Mouse (Mus musculus) heart, embryonic 10.5 days (tissue): ENCODE results near the gene Gja5. TPM values are rescaled to one million over a fixed set of nuclear protein-coding genes. Genes with fewer than 3 reads are reported as not detected.
A peak's percentile ranks its signal among the peaks of the same experiment; 100 is the strongest.
"Not testable (repeated sequence)": the region's sequence is repeated elsewhere in the genome, so short reads cannot be mapped to it uniquely, and the experiment has no call there.

ENCODE experiments used
- DNase-seq: peaks from one replicate; pipeline ENCODE4 v3.0.0-alpha.2; 2017; ENCODE audit warnings: low spot score
- H3K27ac ChIP-seq: fragments of 300-500 bp; sonication (generic); 2 replicates; pipeline ENCODE4 v1.5.1; 2016; ENCODE audit warnings: mild to moderate bottlenecking
- H3K27me3 ChIP-seq: fragments of 300-500 bp; sonication (generic); 2 replicates; pipeline ENCODE4 v1.6.1; 2016; ENCODE audit warnings: mild to moderate bottlenecking; ENCODE audit not compliant: poor library complexity, insufficient read depth, severe bottlenecking
- H3K36me3 ChIP-seq: fragments of 300-500 bp; sonication (generic); 2 replicates; pipeline ENCODE4 v1.6.1; 2016; ENCODE audit warnings: mild to moderate bottlenecking, moderate library complexity
- H3K4me1 ChIP-seq: fragments of 300-500 bp; sonication (generic); 2 replicates; pipeline ENCODE4 v1.6.1; 2016; ENCODE audit warnings: mild to moderate bottlenecking
- H3K4me3 ChIP-seq: fragments of 300-500 bp; sonication (generic); 2 replicates; pipeline ENCODE4 v1.5.1; 2016; ENCODE audit warnings: mild to moderate bottlenecking, moderate library complexity
- H3K9me3 ChIP-seq: fragments of 300-500 bp; sonication (generic); 2 replicates; pipeline ENCODE4 v1.6.1; 2016; ENCODE audit warnings: mild to moderate bottlenecking, moderate library complexity
- WGBS: fragments of 180-500 bp; shearing (Covaris S2); methylation state at CpG from one replicate; pipeline ENCODE4 v1.1.7; 2016; 5-methylcytosine and 5-hydroxymethylcytosine counted together
- polyA plus RNA-seq: library from polyadenylated mRNA; unstranded; fragments of >200 nt; fragmentation: Nextera tagmentation; extraction: Ambion mirVana; gene quantifications from 2 replicates; pipeline ENCODE4 v1.2.1, GENCODE M21; 2016

Gja5 gene
- polyA plus RNA-seq, 1 experiment from 2014 or later, result 57.3 TPM

DNA sequence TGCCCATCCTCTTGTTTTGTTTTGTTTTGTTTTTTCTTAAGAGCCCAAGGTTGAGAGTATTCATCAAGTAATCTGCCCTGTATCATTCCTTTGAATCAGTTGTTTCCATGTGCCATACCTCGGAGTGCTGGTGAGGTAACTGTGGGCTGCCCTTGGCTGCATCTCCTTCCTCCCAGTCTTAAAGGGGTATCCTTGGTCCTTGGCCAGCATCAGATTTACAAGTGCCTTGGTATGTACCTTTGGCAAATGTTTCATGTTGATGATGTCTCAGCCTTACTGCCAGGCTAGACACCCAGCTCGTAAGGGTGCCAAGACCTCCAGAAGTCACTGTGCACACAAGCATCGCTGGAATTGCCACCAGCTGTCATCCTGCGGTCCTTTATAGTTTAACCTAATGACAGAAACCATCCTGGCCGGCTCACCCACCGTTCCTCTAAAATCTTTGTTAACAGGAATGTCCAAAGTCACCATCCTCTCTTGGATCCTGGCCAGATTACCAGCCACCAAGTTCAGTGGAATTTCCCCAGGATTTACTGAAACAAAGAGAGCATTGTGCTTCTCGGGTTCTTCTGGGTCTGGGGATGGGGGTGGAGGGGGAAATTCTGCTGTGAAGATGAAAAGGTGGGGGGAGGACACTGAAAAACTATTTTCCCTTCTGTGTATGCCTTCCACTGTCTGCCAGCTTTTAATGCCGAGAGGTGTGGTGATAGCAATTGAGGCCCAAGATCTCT is 147.7 kb downstream of the Gja5 start:
- DNase-seq, result no peak
- peak overlapping the region; percentile 16; the same call in 1 of the 2 replicates for H3K27ac ChIP-seq
- H3K4me1 ChIP-seq, result peaks cover 23% of the 10 kb centered on the region
- peaks cover 16% of the 10 kb centered on the region for H3K36me3 ChIP-seq
- 59% methylated on average over 8 of the region's 8 CpGs for WGBS
- no peaks in the 10 kb centered on the region for H3K9me3 ChIP-seq
- no peaks in the 10 kb centered on the region for H3K27me3 ChIP-seq
- H3K4me3 ChIP-seq, result no peak overlapping the region

DNA sequence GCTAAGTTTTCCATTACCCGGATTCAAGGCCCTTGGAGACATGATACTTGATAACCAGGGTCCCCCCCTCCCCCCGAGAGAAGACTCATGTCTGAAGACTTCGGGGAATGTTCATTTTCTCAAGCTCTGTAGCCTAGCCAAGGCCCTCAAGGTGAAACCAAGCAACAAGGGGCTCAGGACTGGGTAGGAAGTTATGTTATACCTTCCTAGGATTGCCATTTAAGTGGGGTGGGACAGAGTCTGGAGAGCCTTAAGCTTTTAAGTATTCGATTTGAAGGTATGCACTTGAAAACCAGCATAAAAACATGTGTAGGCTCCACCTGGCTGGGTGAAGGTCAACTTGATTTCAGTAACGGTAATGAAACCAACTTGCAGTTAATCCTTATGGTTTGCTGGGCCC is 154.2 kb downstream of the Gja5 start:
- Histone ChIP-seq H3K27me3 (no peaks in the 10 kb centered on the region), H3K4me3 (no peak overlapping the region), H3K9me3 (no peaks in the 10 kb centered on the region), H3K4me1 (peaks cover 22% of the 10 kb centered on the region), H3K36me3 (no peaks in the 10 kb centered on the region), H3K27ac (peak overlapping the region; percentile 47; the same call in 1 of the 2 replicates)
- no peak for DNase-seq
- WGBS, result 84% methylated on average over 5 of the region's 5 CpGs

DNA sequence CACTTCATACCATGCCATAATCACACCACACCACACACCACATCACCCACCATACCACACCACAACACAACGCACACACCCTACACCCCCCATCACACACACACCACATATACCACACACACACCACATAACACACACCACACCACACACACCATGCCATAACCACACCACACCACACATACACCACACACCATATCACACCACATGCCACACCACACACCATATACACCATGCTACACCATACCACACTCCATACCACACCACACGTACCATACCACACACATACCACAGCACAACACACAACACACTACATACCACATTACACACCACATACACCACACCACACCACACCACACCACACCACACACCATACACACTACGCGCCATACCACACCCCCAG is 155.6 kb downstream of the Gja5 start:
- Histone ChIP-seq H3K36me3 (no peaks in the 10 kb centered on the region), H3K27ac (peak overlapping the region; percentile 19; the same call in 1 of the 2 replicates), H3K4me3 (no peak overlapping the region), H3K9me3 (no peaks in the 10 kb centered on the region), H3K4me1 (peaks cover 28% of the 10 kb centered on the region), H3K27me3 (no peaks in the 10 kb centered on the region)
- WGBS, result 89% methylated on average over 4 of the region's 4 CpGs
- DNase-seq, result no peak

DNA sequence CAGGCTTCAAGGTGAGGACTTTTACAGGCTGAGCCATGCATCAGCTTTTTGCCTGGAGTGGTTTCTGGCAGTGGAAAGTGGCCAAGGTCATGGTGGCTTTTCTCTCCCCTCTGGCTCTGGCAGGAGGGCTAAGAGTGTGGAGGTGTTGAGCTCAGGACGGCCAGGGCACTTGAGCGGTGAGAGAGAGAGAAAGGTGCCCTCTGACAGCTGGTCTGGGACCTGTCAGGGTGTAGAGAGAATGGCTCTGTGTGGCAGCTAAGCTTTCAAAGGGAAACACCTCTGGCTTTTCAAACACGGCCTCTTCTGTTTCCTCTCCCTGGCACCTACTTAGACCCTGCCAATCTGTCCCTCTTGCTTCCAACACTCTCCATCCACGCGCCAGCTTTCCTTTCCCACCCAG is 158.3 kb downstream of the Gja5 start:
- DNase-seq, result peak; percentile 94
- peaks cover 28% of the 10 kb centered on the region for H3K4me1 ChIP-seq
- no peaks in the 10 kb centered on the region for H3K9me3 ChIP-seq
- H3K4me3 ChIP-seq, result no peak overlapping the region
- 33% methylated on average over 5 of the region's 5 CpGs for WGBS
- H3K27me3 ChIP-seq, result no peaks in the 10 kb centered on the region
- H3K36me3 ChIP-seq, result no peaks in the 10 kb centered on the region
- peak overlapping the region; percentile 80 for H3K27ac ChIP-seq

DNA sequence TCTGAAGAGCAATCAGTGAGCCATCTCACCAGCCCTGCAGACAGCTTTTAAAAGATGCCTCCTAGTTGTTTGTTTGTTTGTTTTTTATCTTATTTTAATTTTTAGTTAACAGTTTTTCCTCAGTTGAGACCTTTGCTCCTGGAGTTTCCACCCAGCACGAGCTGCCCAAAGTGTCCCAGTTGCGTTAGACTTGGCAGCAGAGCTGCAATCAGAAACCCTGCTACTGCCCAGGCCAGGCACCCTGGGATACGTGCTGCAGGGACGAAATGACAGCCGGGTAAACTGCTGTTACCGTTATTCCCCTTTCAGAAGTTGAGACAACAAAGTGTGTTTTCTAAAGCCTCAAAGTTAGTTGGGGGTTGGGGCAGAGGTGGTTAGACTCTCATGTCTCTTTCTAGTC is 159.6 kb downstream of the Gja5 start:
- H3K4me3 ChIP-seq, result no peak overlapping the region
- H3K27me3 ChIP-seq, result no peaks in the 10 kb centered on the region
- WGBS, result 66% methylated on average over 6 of the region's 6 CpGs
- peak overlapping the region; percentile 80 for H3K27ac ChIP-seq
- H3K4me1 ChIP-seq, result peaks cover 28% of the 10 kb centered on the region
- H3K9me3 ChIP-seq, result no peaks in the 10 kb centered on the region
- H3K36me3 ChIP-seq, result no peaks in the 10 kb centered on the region
- DNase-seq, result no peak

DNA sequence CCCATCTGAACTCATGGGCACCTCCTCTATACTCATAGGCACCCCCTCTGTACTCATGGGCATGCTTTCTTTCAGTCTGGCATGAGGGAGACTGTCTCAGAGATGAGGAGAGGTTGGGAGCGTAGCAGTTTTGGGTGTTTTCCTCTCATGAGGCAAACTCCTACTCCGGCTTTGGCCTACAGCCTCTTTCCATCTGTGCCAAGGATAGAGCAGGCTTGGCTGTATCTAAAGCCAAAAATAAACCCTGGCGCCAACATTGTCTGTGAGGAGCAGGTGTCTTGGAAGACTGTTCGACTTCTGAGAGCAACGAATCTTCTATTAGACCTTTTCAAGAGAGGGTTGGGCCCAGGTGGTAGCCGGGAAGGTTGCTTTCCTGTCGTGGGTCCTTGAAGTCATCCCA is 165.1 kb downstream of the Gja5 start:
- H3K27me3 ChIP-seq, DNase-seq, H3K4me3 ChIP-seq, H3K9me3 ChIP-seq, H3K27ac ChIP-seq, H3K36me3 ChIP-seq: not testable (repeated sequence)
- H3K4me1 ChIP-seq, result peaks cover 14% of the 10 kb centered on the region
- WGBS, result 79% methylated on average over 7 of the region's 7 CpGs

DNA sequence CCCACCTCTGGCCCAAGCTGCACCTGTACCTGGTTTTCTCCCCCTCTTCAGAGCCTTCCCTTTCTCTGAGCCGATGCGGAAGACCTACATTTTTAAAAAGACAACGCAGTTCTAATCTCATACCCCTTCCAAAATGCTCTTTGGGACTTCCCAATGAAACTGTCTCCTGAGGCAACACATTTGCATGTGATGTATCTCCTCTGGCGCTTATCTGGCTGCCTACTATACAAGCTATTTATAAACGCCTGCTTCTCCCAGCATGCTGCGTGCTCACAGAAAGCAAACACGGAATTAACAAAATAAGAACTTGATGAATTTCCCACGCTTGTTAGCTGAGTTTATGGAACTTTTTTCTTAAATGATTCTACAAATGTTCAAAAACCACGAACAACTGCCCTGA is 167.4 kb downstream of the Gja5 start:
- Histone ChIP-seq H3K27ac (peak overlapping the region; percentile 62; the same call in 1 of the 2 replicates), H3K4me1 (peaks cover 13% of the 10 kb centered on the region)
- H3K9me3 ChIP-seq, H3K4me3 ChIP-seq, H3K27me3 ChIP-seq, H3K36me3 ChIP-seq: not testable (repeated sequence)
- WGBS, result 52% methylated on average over 9 of the region's 9 CpGs
- DNase-seq, result peak; percentile 55

DNA sequence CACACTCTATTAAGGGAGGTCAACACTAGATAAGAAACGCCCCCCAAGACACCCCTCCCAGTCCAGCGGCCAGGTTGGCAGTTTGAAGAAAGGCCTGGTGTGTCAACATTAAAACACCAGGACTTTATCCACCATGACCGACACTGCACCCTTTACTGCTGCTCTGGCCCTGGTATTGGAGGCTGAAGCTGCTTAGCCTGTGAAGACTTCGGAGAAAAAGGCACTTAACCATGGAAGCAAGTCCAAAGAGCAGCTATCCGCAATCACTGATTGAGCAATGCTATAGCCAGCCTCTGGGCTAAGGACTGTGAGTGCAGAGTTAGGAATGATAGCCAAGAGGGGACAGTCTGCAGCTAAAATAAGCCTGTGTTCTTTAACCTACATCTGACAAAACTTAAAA is 167.9 kb downstream of the Gja5 start:
- H3K9me3 ChIP-seq, H3K36me3 ChIP-seq, H3K27me3 ChIP-seq, H3K4me3 ChIP-seq: not testable (repeated sequence)
- peak; percentile 50 for DNase-seq
- peaks cover 13% of the 10 kb centered on the region for H3K4me1 ChIP-seq
- 51% methylated on average over 5 of the region's 5 CpGs for WGBS
- peak overlapping the region; percentile 62; the same call in 1 of the 2 replicates for H3K27ac ChIP-seq

DNA sequence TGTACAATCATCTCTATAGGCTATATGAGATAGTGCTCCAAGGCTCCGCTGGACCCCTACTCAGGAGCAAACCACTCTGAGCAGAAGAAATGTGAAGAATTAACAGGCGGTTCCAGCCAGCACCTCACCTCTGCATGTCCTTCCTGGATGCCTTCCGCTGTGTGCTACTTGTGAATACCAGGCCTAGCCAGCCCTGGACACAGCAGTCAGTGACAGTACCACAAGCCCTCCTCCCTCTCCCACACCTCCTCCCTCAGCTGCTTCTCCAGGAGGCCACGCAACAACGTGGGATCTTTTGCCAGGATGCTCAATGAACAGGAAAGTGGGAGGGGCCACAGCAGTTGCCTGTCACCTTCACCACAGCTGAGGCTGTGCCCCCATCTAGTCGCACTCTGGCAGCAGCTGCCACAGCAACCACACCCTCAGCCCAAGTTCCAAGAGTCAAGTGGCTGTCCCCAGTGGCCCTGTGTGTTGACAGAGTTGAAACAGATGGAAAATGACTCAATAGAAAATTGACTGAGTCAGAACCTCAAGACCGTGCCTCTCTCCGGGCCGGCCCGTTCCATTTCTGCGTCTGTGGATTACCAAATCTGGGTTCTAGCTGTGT is 171.4 kb downstream of the Gja5 start:
- not testable (repeated sequence) for H3K9me3 ChIP-seq, DNase-seq, H3K4me3 ChIP-seq, H3K36me3 ChIP-seq, H3K27ac ChIP-seq
- 8% methylated on average over 2 of the region's 11 CpGs for WGBS
- Histone ChIP-seq H3K27me3 (peaks cover 12% of the 10 kb centered on the region), H3K4me1 (peaks cover 23% of the 10 kb centered on the region)

DNA sequence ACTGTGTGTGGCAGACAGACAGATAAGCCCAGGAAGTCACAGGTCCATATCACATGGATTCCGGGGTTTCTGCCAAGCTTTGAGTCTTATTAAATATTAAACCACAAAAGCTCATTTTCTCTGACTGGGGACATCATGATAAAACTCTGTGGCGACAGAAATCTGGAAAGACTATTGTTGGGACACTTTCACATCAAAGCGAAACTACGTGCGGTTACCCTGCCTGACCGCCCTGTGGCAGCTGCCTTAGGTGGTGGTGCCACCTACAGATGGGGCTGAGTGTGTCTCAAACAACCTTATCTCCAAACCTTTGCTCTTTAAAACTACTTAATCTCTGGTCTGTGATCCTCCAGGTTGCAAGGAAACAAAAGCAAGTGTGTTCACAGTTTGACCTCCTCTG is 171.9 kb downstream of the Gja5 start:
- H3K36me3 ChIP-seq, result no peaks in the 10 kb centered on the region
- no peak for DNase-seq
- no peaks in the 10 kb centered on the region for H3K9me3 ChIP-seq
- H3K4me3 ChIP-seq, result peak overlapping the region; percentile 27; the same call in 1 of the 2 replicates
- H3K27me3 ChIP-seq, result peaks cover 12% of the 10 kb centered on the region
- WGBS, result 31% methylated on average over 6 of the region's 6 CpGs
- no peak overlapping the region; the same call in 1 of the 2 replicates for H3K27ac ChIP-seq
- H3K4me1 ChIP-seq, result peaks cover 22% of the 10 kb centered on the region

DNA sequence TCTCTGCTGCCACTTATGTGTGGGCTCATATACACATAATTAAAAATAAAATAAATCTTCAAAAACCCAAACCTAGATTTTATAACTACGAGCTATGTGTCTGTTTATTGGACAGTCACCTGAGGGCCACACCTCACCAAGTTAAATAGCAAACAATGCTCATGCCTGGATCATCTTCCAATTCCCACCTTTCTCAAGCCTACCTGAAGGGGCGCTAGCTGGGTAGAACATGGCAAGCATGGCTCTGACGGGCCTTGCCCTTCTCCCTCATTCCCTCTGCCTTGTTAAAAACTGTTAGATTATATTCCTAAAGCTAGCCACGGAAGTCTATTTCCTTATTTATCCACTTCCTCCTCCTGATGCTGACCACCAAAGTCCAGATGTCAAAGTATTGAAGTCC is 173.9 kb downstream of the Gja5 start:
- WGBS, result 50% methylated on average over 4 of the region's 4 CpGs

DNA sequence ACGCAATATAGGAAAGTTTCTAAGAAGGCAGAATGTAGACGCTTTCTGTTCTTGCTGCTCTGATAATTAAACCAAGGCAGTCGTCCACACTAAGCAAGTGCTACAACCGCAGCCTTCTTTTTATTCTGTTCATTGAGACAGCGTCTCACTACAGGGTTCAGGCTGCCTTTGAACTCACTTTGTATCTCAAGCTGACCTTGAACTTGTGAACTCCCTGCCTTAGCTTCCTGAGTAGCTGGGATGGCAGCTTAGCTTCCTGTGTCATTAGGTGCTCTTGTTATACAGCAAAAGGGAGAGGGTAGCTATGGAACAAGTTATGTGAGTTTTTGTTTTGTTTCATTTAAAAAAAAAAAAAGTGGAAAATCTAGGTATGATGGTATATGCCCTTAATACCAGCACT is 177.7 kb downstream of the Gja5 start:
- H3K36me3 ChIP-seq, result no peaks in the 10 kb centered on the region
- H3K4me1 ChIP-seq, result peaks cover 18% of the 10 kb centered on the region
- H3K27me3 ChIP-seq, result peaks cover 12% of the 10 kb centered on the region
- no peak overlapping the region for H3K4me3 ChIP-seq
- DNase-seq, result no peak
- 92% methylated on average over 5 of the region's 5 CpGs for WGBS
- no peaks in the 10 kb centered on the region for H3K9me3 ChIP-seq
- H3K27ac ChIP-seq, result no peak overlapping the region

More for the DNA sequence above, 173.9 kb downstream of the Gja5 start:
- Histone ChIP-seq H3K27ac (no peak overlapping the region), H3K9me3 (no peaks in the 10 kb centered on the region), H3K4me3 (no peak overlapping the region), H3K36me3 (no peaks in the 10 kb centered on the region), H3K27me3 (peaks cover 12% of the 10 kb centered on the region), H3K4me1 (peaks cover 18% of the 10 kb centered on the region)
- DNase-seq, result no peak

DNA sequence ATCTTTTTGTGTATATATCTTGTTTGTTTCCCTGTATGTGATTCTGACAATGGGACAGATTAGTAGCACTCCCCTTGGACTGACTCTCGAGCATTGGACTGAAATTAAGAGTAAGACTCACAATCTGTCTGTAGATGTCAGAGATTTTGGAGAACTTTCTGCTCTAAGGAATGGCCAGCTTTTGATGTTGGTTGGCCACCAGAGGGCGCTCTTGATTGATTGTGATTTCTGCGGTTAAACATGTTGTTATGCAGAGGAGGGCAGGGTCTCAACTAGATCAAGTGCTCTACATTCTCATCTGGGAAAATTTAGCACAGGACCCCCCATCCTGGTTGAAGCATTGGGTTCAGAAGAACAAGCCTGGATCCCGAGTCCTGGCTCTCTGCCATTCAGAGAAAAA is 182.8 kb downstream of the Gja5 start:
- 72% methylated on average over 4 of the region's 4 CpGs for WGBS
- Histone ChIP-seq H3K27me3 (no peaks in the 10 kb centered on the region), H3K36me3 (no peaks in the 10 kb centered on the region), H3K4me3 (no peak overlapping the region), H3K27ac (no peak overlapping the region), H3K4me1 (peaks cover 6% of the 10 kb centered on the region), H3K9me3 (no peaks in the 10 kb centered on the region)
- no peak for DNase-seq
